Mouse (Mus musculus): ENCODE results near the gene Mrtfa.

The Mrtfa gene

DNA sequence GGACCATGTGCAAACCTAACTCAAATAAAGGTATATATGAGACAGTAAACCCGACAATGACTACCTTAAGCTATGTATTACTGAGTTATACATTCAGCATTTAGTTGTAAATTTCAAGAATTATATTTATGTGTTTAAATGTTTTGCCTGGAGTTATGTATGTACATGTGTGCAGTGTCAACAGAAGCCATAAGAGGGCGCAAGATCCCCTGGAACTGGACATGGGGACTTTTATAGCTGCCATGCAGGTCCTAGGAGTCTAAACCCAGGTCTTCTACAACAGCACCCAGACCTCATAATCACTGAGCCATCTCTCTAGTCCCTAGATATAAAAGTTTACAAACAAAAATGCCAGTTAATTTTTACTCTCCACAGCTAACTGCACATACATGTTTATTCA is 117.8 kb downstream of the Mrtfa start:
- DNase-seq (ENCODE audit: extremely low spot score, low read depth, low spot score) = no peak

- no peak for DNase-seq (ENCODE audit: extremely low spot score, low read depth, low spot score)
These were observed 120.1 kb downstream of the Mrtfa start for GRCm38 (mm10) chr15:81070470-81070869.

- no peak for DNase-seq (ENCODE audit: extremely low spot score, low read depth, low spot score)
These were observed 121.7 kb downstream of the Mrtfa start for GRCm38 (mm10) chr15:81068641-81069381.

- no peak for DNase-seq (ENCODE audit: extremely low spot score, low read depth, low spot score)
These were observed 122.8 kb downstream of the Mrtfa start for GRCm38 (mm10) chr15:81067761-81068160.

- no peak for DNase-seq (ENCODE audit: extremely low spot score, low read depth, low spot score)
These were observed 123.6 kb downstream of the Mrtfa start for GRCm38 (mm10) chr15:81066976-81067375.

GRCm38 (mm10) chr15:81064661-81065060 is 125.9 kb downstream of the Mrtfa start:
- no peak for DNase-seq (ENCODE audit: extremely low spot score, low read depth, low spot score)

GRCm38 (mm10) chr15:81064143-81064542 is 126.4 kb downstream of the Mrtfa start:
- no peak for DNase-seq (ENCODE audit: extremely low spot score, low read depth, low spot score)

DNA sequence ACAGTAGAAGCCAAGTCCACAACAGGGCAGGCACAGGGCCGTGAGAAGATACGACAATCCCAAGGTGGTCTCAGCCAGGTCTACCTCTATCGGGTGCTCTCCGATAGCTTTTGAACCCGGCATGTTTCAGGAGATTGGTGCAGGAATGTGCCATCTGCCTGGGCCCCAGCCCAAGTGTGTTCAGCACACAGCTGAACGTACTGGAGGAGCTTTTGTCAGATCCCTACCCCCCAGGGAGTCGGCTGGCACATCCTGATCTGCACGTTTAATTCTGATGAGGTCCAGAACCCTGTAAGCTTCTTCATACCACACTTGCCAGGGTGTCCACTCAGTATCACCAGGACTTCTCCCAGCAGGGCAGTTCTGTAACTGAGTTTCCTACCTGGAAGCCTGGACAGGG is 127.9 kb downstream of the Mrtfa start:
- no peak for DNase-seq (ENCODE audit: extremely low spot score, low read depth, low spot score)

DNA sequence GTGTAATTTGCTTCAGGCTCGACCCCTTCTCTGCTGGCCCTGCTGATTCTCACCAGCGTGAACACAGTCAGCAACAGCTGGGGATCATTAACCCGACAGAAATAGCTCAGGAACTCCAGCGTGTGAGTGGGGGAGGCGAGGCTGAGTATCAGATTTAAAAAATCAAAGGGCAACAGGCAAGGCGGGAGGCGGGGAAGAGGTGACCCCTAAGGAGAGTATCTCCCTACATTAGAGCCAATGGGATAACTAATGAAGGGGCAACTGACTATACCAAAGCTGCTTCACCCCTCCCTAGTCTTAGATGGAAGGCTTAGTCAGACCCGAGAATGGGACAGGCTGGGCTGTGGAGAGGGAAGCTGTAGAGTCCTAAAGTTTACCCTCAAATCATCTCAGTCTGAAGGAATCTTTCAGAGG is 128.4 kb downstream of the Mrtfa start:
- DNase-seq (ENCODE audit: extremely low spot score, low read depth, low spot score) = peak; percentile 63

DNA sequence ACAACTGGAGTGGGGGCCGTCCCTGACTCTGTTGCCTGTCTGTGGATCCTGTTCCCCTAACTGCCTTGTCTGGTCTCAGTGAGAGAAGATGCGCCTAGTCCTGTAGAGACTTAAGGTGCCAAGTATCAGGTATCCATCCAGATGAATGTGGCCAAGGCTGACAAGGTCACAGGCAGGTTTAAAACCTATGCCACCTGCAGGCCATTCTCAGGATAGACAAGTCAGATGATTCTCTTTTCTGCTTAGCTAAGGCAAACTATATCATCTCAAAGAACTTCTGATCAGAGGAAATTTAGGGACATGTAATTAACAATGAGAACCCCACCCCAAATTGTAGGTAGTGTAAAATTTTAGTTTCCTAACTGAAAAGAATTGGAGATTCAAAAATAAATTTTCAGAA is 129.6 kb downstream of the Mrtfa start:
- no peak for DNase-seq (ENCODE audit: extremely low spot score, low read depth, low spot score)

DNA sequence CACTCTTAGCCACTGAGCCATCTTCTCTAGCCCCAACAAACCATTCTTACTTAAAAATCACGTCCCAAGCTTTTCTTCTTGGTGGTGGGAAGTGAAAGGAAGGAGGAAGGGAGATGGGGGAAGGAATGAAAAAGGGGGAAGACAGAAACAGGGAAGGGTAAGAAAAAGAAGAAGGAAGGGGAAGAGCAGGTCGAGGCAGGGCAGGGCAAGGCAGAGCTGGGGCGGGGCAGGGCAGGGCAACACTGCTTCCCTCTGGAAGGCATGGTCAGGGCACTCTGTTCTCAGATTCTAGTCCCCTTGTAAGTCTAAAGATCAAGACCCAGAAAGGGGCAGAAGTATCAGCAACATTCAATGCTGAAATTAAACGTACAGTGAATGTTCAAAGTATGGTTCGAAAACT is 132.8 kb downstream of the Mrtfa start:
- no peak for DNase-seq (ENCODE audit: extremely low spot score, low read depth, low spot score)

GRCm38 (mm10) chr15:81055488-81055887 is 135.1 kb downstream of the Mrtfa start:
- DNase-seq (ENCODE audit: extremely low spot score, low read depth, low spot score) = no peak

GRCm38 (mm10) chr15:81052491-81052890 is 138.1 kb downstream of the Mrtfa start:
- DNase-seq (ENCODE audit: extremely low spot score, low read depth, low spot score) = no peak

GRCm38 (mm10) chr15:81050488-81050887 is 140.1 kb downstream of the Mrtfa start:
- no peak for DNase-seq (ENCODE audit: extremely low spot score, low read depth, low spot score)

- no peak for DNase-seq (ENCODE audit: extremely low spot score, low read depth, low spot score)
These were observed 141.0 kb downstream of the Mrtfa start for GRCm38 (mm10) chr15:81049401-81050053.

- no peak for DNase-seq (ENCODE audit: extremely low spot score, low read depth, low spot score)
These were observed 143.1 kb downstream of the Mrtfa start for GRCm38 (mm10) chr15:81047497-81047896.

DNA sequence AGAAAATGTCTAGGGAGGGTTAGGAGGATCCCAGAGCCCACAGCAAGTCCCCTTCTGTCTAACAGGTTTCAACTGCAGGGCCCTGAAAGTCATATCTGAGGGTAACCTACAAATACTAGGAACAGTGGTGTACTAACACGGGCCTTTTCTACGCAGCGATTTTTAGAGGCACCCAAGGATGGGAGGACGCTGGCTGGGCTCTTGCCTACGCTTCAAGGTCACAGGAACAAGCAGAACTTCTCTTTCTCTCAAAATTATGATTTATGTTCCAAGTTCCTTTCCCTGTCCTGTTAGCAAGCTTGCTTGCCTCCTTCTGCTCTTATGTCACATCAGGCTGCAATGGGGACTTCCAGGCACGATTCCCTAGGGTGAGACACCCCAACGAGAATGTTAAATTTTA is 144.5 kb downstream of the Mrtfa start:
- no peak for DNase-seq (ENCODE audit: extremely low spot score, low read depth, low spot score)

DNA sequence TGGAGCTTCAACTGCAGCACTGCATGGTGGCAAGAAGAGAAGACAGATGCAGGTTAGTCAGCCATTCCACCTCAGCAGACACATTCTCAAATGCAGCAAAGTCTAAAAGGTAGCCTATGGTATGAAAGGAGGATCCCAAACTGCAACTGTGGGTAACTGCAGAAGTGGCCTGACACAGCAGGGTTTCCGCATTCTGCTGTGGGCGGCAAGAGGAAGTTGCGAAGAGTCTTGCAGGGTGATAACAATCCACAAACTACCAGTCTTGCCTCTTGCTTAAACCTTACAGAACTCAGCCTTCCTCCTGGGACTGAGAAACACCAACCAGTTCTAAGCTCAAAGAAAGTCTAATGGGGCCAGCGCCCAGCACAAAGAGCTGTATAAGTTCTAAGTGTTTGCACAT is 145.2 kb downstream of the Mrtfa start:
- DNase-seq (ENCODE audit: extremely low spot score, low read depth, low spot score) = no peak

- DNase-seq (ENCODE audit: extremely low spot score, low read depth, low spot score) = no peak
These were observed 146.1 kb downstream of the Mrtfa start for GRCm38 (mm10) chr15:81044446-81044845.

- no peak for DNase-seq (ENCODE audit: extremely low spot score, low read depth, low spot score)
These were observed 148.2 kb downstream of the Mrtfa start for GRCm38 (mm10) chr15:81042276-81042931.

- no peak for DNase-seq (ENCODE audit: extremely low spot score, low read depth, low spot score)
These were observed 148.8 kb downstream of the Mrtfa start for GRCm38 (mm10) chr15:81041767-81042166.

DNA sequence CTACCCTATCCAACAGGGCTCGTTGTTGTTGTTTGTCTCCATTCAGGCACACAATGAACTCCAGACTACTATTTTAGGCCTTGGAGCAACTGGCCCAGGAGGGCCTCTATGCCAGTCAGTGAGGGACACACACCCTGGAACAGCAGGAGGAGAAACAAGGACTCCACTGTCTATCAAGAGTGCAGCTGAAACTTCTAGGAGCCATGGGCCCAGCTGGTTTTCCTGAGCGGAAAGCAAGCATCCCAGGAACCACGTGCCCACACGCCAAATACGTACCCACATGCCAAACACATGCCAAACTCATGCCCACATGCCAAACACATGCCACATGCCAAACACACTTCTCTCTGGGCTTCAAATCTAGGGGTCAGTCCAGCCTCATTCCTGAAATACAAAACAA is 152.1 kb downstream of the Mrtfa start:
- DNase-seq (ENCODE audit: extremely low spot score, low read depth, low spot score) = no peak
